Mouse (Mus musculus) kidney, adult 2 months (tissue): ENCODE data around the gene Lce1h.

ENCODE experiments used
- CTCF ChIP-seq: fragments of 200-500 bp; conservative IDR thresholded peaks from 2 replicates; pipeline ENCODE4 v1.5.1; 2011; ENCODE audit warnings: low read depth, mild to moderate bottlenecking, control low read depth, low read length, moderate library complexity, mixed read lengths; ENCODE audit not compliant: insufficient read depth, insufficient read length
- POLR2A ChIP-seq: fragments of 200-500 bp; IDR thresholded peaks from one replicate; pipeline ENCODE4 v1.6.1; 2011; ENCODE audit warnings: low read depth, low read length, control low read depth

DNA sequence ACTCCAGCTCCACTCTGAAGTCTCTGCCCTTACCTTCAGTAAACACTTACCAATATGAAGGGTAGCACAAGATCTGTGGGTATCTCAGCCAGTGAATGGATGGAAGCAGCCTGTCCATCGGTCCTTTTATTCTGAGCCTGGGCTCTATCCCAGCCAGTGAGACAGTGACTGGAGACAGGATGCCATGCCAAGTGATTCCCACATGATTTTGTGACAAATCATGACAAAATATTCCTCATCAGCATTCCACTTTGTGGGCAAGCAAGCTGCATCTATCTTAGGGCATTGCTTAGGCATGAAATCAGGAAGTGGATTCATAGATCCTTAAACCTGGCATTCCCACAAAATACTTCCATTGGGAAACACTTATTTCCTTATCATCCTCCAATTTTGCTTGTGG lies 12.6 kb downstream of the Lce1h start, which contains the start of gene Lce1g:
- TF ChIP-seq CTCF (no peak), POLR2A (no peak)
